Mouse (Mus musculus): ENCODE measurements around the gene Pdik1l. TPM values are rescaled to one million over a fixed set of nuclear protein-coding genes. Genes with fewer than 3 reads are reported as not detected.

Pdik1l gene
- polyA plus RNA-seq, 2 experiments: 9.6 to 18.4 TPM

DNA sequence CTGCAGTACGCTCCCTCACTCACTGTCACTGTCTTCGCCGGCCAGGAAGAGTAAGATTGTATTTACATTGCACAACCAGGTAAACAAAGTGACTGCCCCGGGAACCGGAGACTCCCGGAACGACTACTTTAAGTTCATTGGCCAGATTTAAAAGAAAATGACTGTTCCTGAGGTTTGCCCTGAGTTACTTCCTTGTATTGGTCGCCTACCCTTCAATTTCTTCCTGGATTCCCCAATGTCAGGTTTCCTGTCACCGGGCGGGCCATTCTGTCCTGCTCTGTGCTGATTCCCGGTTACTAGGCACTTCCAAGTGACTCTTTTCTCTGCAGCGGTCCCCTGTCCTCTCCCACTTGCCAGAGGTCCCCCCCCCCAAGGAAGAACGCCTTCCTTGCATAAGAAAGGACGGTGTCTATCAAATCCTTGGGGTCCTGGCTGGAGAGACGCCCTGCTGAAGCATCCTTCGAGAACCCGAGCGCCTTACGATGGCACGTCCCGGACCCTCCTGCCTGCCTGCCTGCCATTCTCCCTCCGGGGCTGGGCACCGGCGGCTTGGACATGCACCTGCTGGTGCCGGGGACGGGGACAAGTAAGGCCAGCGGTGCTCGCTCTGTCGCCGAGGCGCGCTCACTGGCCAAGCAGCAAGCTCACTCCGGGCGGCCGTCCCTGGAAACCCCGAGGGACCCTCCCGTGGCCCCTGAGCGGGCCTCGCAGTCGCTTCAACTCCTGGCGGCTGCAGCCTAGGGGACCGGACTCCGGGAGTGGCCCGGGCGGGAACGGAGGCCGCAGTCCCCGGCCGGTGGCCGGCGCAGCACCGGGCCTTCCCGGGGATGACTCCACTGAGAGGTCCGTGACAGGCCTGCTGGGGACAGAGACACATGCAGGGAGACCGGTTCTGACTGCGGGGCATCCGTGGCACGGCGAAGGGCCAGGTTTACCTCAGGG lies 1.2 kb downstream of the Pdik1l start:
- H3K4me3 ChIP-seq (replicated peaks; ENCODE audit: low read length): peak overlapping the region; percentile 100

GRCm38 (mm10) chr4:134284942-134285341 lies 2.8 kb downstream of the Pdik1l start:
- Histone ChIP-seq H3K4me1 (ENCODE audit: control insufficient read depth, insufficient read depth, low read length) (peaks cover 8% of the 10 kb centered on the region), H3K36me3 (ENCODE audit: control insufficient read depth, insufficient read depth, low read length) (peaks cover 42% of the 10 kb centered on the region), H3K9ac (ENCODE audit: low read depth, low read length, severe bottlenecking) (no peak overlapping the region), H3K27me3 (ENCODE audit: control insufficient read depth, insufficient read depth, low read length) (no peaks in the 10 kb centered on the region), H3K4me3 (replicated peaks; ENCODE audit: low read length) (no peak overlapping the region), H3K27ac (replicated peaks; ENCODE audit: low read depth, low read length) (no peak overlapping the region), H3K4me2 (replicated peaks; ENCODE audit: low read depth, low read length, severe bottlenecking) (no peak overlapping the region), H3K9me3 (ENCODE audit: control insufficient read depth, low read length) (no peaks in the 10 kb centered on the region)
- no peak for TF ChIP-seq POLR2A (IDR thresholded peaks at IDR 0.05; ENCODE audit: borderline replicate concordance, extremely low read depth, insufficient read depth, insufficient read length)
- ATAC-seq (ENCODE audit: low FRiP score, low read depth): no peak
- DNase-seq (ENCODE audit: low spot score): no peak
- 91% methylated on average over 2 of the region's 2 CpGs for WGBS

More for the DNA sequence above, 1.2 kb downstream of the Pdik1l start:
- Histone ChIP-seq H3K4me2 (replicated peaks; ENCODE audit: low read depth, low read length, severe bottlenecking) (peak overlapping the region; percentile 84), H3K9ac (ENCODE audit: low read depth, low read length, severe bottlenecking) (peak overlapping the region; percentile 96), H3K36me3 (ENCODE audit: control insufficient read depth, insufficient read depth, low read length) (peaks cover 28% of the 10 kb centered on the region), H3K9me3 (ENCODE audit: control insufficient read depth, low read length) (no peaks in the 10 kb centered on the region), H3K4me1 (ENCODE audit: control insufficient read depth, insufficient read depth, low read length) (peaks cover 8% of the 10 kb centered on the region), H3K27ac (replicated peaks; ENCODE audit: low read depth, low read length) (peak overlapping the region; percentile 72), H3K27me3 (ENCODE audit: control insufficient read depth, insufficient read depth, low read length) (no peaks in the 10 kb centered on the region)
- WGBS: 5% methylated on average over 42 of the region's 59 CpGs
- ATAC-seq (ENCODE audit: low FRiP score, low read depth) (peak; percentile 39), DNase-seq (ENCODE audit: low spot score) (no peak)
- no peak for TF ChIP-seq POLR2A (IDR thresholded peaks at IDR 0.05; ENCODE audit: borderline replicate concordance, extremely low read depth, insufficient read depth, insufficient read length)

DNA sequence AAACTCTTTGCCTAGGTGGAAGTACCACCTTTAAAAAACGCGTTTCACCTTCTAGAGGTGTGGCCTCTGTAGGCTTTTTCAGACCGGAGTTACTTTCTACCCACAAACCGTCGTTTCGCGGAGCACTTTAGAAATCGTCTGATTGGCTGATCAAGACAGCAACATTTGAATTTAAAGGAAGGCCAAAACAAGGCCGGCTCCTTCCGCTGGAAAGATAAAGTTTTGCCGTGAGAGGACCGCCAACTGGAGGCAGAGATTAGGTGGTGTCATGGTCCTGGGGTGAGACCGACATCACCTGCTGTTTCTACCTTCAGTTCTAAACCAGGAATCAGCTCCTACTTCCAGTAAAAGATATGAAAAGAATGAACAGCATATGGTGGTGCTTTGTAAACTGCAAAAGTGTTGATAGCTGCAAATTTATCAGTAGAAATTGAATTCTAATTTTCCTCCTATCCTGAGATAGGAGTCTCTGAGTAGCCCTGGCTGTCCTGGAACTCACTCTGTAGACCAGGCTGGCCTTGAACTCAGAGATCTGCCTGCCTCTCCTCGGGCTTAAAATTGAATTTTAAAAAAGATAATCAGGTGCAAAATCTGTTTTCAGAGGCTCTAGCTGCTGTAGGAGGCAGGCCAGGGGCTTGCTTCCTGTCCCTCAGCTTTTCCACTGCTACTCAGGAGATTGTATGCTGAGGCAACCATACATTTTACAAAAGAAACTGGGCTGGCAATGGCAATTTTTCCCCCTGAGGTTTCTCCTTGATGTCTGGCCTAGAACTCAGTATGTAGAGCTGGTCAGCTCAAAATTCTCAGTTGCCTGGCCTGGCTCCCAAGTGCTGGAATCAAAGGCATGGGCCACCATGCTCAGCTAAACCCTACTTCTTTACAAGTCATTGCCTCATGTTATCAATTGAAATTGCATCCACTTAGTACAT lies 14.0 kb downstream of the Pdik1l start:
- Histone ChIP-seq H3K27me3 (ENCODE audit: control insufficient read depth, insufficient read depth, low read length) (no peaks in the 10 kb centered on the region), H3K9me3 (ENCODE audit: control insufficient read depth, low read length) (no peaks in the 10 kb centered on the region), H3K9ac (ENCODE audit: low read depth, low read length, severe bottlenecking) (peak overlapping the region; percentile 28; the same call in 1 of the 2 replicates), H3K4me2 (replicated peaks; ENCODE audit: low read depth, low read length, severe bottlenecking) (peak overlapping the region; percentile 35), H3K4me3 (replicated peaks; ENCODE audit: low read length) (peak overlapping the region; percentile 13), H3K27ac (replicated peaks; ENCODE audit: low read depth, low read length) (no peak overlapping the region), H3K36me3 (ENCODE audit: control insufficient read depth, insufficient read depth, low read length) (peaks cover 28% of the 10 kb centered on the region), H3K4me1 (ENCODE audit: control insufficient read depth, insufficient read depth, low read length) (no peaks in the 10 kb centered on the region; the same call in 1 of the 2 replicates)
- TF ChIP-seq POLR2A (IDR thresholded peaks at IDR 0.05; ENCODE audit: borderline replicate concordance, extremely low read depth, insufficient read depth, insufficient read length): no peak
- 7% methylated on average over 14 of the region's 14 CpGs for WGBS
- peak; percentile 62 for DNase-seq (ENCODE audit: low spot score)
- no peak for ATAC-seq (ENCODE audit: low FRiP score, low read depth)

DNA sequence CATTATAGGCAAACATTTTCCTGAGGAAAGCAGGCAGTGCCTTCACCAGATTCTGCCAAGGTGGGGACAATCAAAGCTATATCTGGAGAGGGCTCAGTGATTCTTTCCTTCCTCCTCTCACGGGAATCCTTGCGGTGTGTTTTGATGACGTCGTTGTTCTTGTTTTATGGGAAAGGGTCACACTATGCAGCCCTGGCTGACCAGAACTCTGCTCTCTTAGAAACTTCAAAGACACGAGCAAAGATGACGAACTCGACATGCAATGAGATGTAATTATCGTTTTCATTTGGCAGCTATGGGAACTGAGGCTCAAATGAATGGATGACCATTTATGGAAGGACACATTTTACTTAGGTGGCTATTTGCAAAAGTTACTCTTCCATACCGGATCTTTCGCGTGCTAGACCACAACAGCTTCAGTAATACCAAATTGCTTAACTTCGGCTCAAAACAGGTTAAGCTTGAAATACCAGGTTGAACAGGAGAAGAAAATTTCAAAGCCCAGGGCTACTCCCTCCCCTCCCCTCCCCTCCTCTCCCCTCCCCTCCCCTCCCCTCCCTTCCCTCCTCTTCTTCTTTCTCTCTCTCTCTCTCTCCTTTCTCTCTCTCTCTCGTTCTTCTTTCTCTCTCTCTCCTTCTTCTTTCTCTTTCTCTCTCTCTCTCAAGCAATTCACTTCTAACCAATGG lies 14.8 kb downstream of the Pdik1l start:
- no peaks in the 10 kb centered on the region; the same call in 1 of the 2 replicates for H3K4me1 ChIP-seq (ENCODE audit: control insufficient read depth, insufficient read depth, low read length)
- peak overlapping the region; percentile 35 for H3K4me2 ChIP-seq (replicated peaks; ENCODE audit: low read depth, low read length, severe bottlenecking)
- no peak for DNase-seq (ENCODE audit: low spot score)
- 15% methylated on average over 13 of the region's 13 CpGs for WGBS
- no peak for TF ChIP-seq POLR2A (IDR thresholded peaks at IDR 0.05; ENCODE audit: borderline replicate concordance, extremely low read depth, insufficient read depth, insufficient read length)
- ATAC-seq (ENCODE audit: low FRiP score, low read depth): no peak
- no peaks in the 10 kb centered on the region for H3K27me3 ChIP-seq (ENCODE audit: control insufficient read depth, insufficient read depth, low read length)
- no peaks in the 10 kb centered on the region for H3K9me3 ChIP-seq (ENCODE audit: control insufficient read depth, low read length)
- no peak overlapping the region for H3K9ac ChIP-seq (ENCODE audit: low read depth, low read length, severe bottlenecking)
- peaks cover 20% of the 10 kb centered on the region for H3K36me3 ChIP-seq (ENCODE audit: control insufficient read depth, insufficient read depth, low read length)
- H3K27ac ChIP-seq (replicated peaks; ENCODE audit: low read depth, low read length): no peak overlapping the region
- H3K4me3 ChIP-seq (replicated peaks; ENCODE audit: low read length): peak overlapping the region; percentile 13

Measured in limb, embryonic 14.5 days (tissue).